Mouse (Mus musculus): Measurements from ENCODE around the gene Ptgis. TPM values are rescaled to one million over a fixed set of nuclear protein-coding genes. Genes with fewer than 3 reads are reported as not detected.
A peak's percentile ranks its signal among the peaks of the same experiment; 100 is the strongest.

Gene Ptgis
- polyA plus RNA-seq, 1 experiment from 2014 or later, result 0.13 TPM

GRCm38 (mm10) chr2:167201463-167202291, 38.7 kb downstream of the Ptgis start:
- in situ Hi-C loops (cut with MboI; ENCODE audit: low pct_unique_long_range_greater_than_20kb), result no loop called here
- DNase-seq (ENCODE audit: low read depth, low spot score), result no peak
- TF ChIP-seq CTCF (IDR thresholded peaks at IDR 0.05), result no peak
- CTCF ChIA-PET, result interaction anchor here (0.9 to 1.1 kb wide), 2 partner anchors 11 to 18 kb away, joined by 3 to 5 read pairs; no protein-coding TSS in a partner anchor
- no peak for ATAC-seq
- H3K27me3 ChIP-seq, result peaks cover 7% of the 10 kb centered on the region
- POLR2A ChIA-PET, result no interaction called here

- POLR2A ChIA-PET, result no interaction called here
These were observed 41.6 kb downstream of the Ptgis start for GRCm38 (mm10) chr2:167198660-167199427.

GRCm38 (mm10) chr2:167193361-167193760, 47.0 kb downstream of the Ptgis start:
- CTCF ChIA-PET, result no interaction called here

More at GRCm38 (mm10) chr2:167198660-167199427, 41.6 kb downstream of the Ptgis start:
- DNase-seq (ENCODE audit: low read depth, low spot score) (no peak), ATAC-seq (no peak)
- no peak for TF ChIP-seq CTCF (IDR thresholded peaks at IDR 0.05)
- in situ Hi-C loops (cut with MboI; ENCODE audit: low pct_unique_long_range_greater_than_20kb), result no loop called here
- peaks cover 7% of the 10 kb centered on the region for H3K27me3 ChIP-seq
- CTCF ChIA-PET, result no interaction called here

GRCm38 (mm10) chr2:167190076-167190399, 50.4 kb downstream of the Ptgis start, which contains the start of gene Kcnb1:
TSS of gene Kcnb1 (minus strand) at chr2:167190155.
- in situ Hi-C loops (cut with MboI; ENCODE audit: low pct_unique_long_range_greater_than_20kb), result no loop called here
- ChIA-PET CTCF (interaction anchor here (0.8 to 2.2 kb wide), 2 partner anchors 9 to 118 kb away, joined by 3 to 14 read pairs; no protein-coding TSS in a partner anchor), POLR2A (no interaction called here)
- H3K27me3 ChIP-seq, result no peaks in the 10 kb centered on the region
- TF ChIP-seq CTCF (IDR thresholded peaks at IDR 0.05), result no peak
- DNase-seq (ENCODE audit: low read depth, low spot score) (no peak), ATAC-seq (peak; percentile 3)

More at GRCm38 (mm10) chr2:167193361-167193760, 47.0 kb downstream of the Ptgis start:
- in situ Hi-C loops (cut with MboI; ENCODE audit: low pct_unique_long_range_greater_than_20kb), result no loop called here
- ATAC-seq (no peak), DNase-seq (ENCODE audit: low read depth, low spot score) (no peak)
- no peaks in the 10 kb centered on the region for H3K27me3 ChIP-seq
- no peak for TF ChIP-seq CTCF (IDR thresholded peaks at IDR 0.05)
- POLR2A ChIA-PET, result no interaction called here

GRCm38 (mm10) chr2:167189291-167190075, 50.9 kb downstream of the Ptgis start:
- ATAC-seq, result peak; percentile 38
- no peaks in the 10 kb centered on the region for H3K27me3 ChIP-seq
- TF ChIP-seq CTCF (IDR thresholded peaks at IDR 0.05), result no peak
- DNase-seq (ENCODE audit: low read depth, low spot score), result no peak
- in situ Hi-C loops (cut with MboI; ENCODE audit: low pct_unique_long_range_greater_than_20kb), result no loop called here
- ChIA-PET CTCF (interaction anchor here (0.8 to 2.2 kb wide), 2 partner anchors 9 to 117 kb away, joined by 3 to 14 read pairs; no protein-coding TSS in a partner anchor), POLR2A (no interaction called here)

GRCm38 (mm10) chr2:167188315-167189207, 51.8 kb downstream of the Ptgis start:
- no peak for TF ChIP-seq CTCF (IDR thresholded peaks at IDR 0.05)
- no peak for DNase-seq (ENCODE audit: low read depth, low spot score)
- CTCF ChIA-PET, result no interaction called here
- no peaks in the 10 kb centered on the region for H3K27me3 ChIP-seq
- in situ Hi-C loops (cut with MboI; ENCODE audit: low pct_unique_long_range_greater_than_20kb), result no loop called here
- POLR2A ChIA-PET, result no interaction called here
- peak; percentile 37 for ATAC-seq

GRCm38 (mm10) chr2:167187119-167187518, 53.3 kb downstream of the Ptgis start:
- CTCF ChIA-PET, result no interaction called here
- DNase-seq (ENCODE audit: low read depth, low spot score), result no peak
- in situ Hi-C loops (cut with MboI; ENCODE audit: low pct_unique_long_range_greater_than_20kb), result no loop called here
- ATAC-seq, result no peak
- H3K27me3 ChIP-seq, result no peaks in the 10 kb centered on the region
- POLR2A ChIA-PET, result no interaction called here
- no peak for TF ChIP-seq CTCF (IDR thresholded peaks at IDR 0.05)

GRCm38 (mm10) chr2:167186544-167186943, 53.9 kb downstream of the Ptgis start:
- in situ Hi-C loops (cut with MboI; ENCODE audit: low pct_unique_long_range_greater_than_20kb), result no loop called here
- no peaks in the 10 kb centered on the region for H3K27me3 ChIP-seq
- ATAC-seq, result no peak
- POLR2A ChIA-PET, result no interaction called here
- no peak for TF ChIP-seq CTCF (IDR thresholded peaks at IDR 0.05)
- CTCF ChIA-PET, result no interaction called here
- DNase-seq (ENCODE audit: low read depth, low spot score), result no peak

- ATAC-seq (no peak), DNase-seq (ENCODE audit: low read depth, low spot score) (no peak)
- ChIA-PET CTCF (no interaction called here), POLR2A (no interaction called here)
- no peaks in the 10 kb centered on the region for H3K27me3 ChIP-seq
- in situ Hi-C loops (cut with MboI; ENCODE audit: low pct_unique_long_range_greater_than_20kb), result no loop called here
- TF ChIP-seq CTCF (IDR thresholded peaks at IDR 0.05), result no peak
These were observed 54.4 kb downstream of the Ptgis start for GRCm38 (mm10) chr2:167186003-167186402.

GRCm38 (mm10) chr2:167185432-167185831, 55.0 kb downstream of the Ptgis start:
- CTCF ChIA-PET, result no interaction called here
- H3K27me3 ChIP-seq, result no peaks in the 10 kb centered on the region
- no peak for ATAC-seq
- POLR2A ChIA-PET, result no interaction called here
- no peak for TF ChIP-seq CTCF (IDR thresholded peaks at IDR 0.05)
- in situ Hi-C loops (cut with MboI; ENCODE audit: low pct_unique_long_range_greater_than_20kb), result no loop called here
- no peak for DNase-seq (ENCODE audit: low read depth, low spot score)
